Mouse (Mus musculus): ENCODE data around the gene Laptm4a.

Gene Laptm4a

DNA sequence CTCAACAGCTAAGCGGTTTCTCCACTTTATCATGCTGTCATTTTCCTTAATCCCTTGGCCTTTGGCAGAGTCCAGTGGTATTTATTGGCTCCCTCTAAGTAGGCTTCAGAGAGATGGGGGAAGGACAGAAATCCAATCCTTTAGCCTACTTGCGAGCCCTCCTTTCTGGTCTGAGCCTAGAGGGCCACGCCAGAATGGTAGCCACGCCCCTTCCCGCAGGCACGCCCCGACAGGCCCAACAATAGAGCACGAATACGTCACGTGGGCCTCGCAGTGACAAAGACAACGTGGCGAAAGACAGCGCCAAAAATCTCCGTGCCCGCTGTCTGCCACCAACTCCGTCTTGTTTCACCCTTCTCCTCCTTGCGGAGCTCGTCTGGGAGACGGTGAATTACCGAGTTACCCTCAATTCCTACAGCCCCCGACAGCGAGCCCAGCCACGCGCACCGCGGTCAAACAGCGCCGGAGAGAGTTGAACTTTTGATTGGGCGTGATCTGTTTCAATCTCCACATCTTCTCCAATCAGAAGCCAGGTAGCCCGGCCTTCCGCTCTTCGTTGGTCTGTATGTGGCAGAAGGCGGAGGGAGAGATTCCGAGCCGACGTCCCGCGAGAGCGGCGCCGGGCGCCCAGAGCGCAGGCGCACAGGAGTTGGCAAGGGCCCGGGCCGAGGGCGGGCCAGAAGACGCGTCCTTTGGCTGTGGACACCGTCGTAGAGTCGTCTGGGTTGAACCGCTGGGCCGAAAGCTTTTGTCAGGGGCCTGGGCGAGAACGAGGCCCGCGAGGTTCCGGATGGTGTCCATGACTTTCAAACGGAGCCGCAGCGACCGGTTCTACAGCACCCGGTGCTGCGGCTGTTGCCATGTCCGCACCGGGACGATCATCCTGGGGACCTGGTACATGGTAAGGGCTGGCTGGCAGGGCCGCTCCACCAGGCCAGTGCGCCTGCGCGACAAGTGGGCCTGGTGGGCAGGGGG, at the start of gene Laptm4a:
Laptm4a (plus strand) TSS at position 271 of the 975 bp plus-strand sequence.
- ChIA-PET CTCF (no interaction called here), POLR2A (interaction anchor here (0.6 to 5.4 kb wide), 16 partner anchors 9 to 281 kb away, joined by 3 to 27 read pairs (median 4); partner anchors contain the start of gene Wdr35 (in 1 of the 4))

GRCm38 (mm10) chr12:8875583-8875982, 45.9 kb upstream of the Laptm4a start:
- ChIA-PET CTCF (no interaction called here), POLR2A (interaction anchor here in 1 of 4 experiments (1.4 kb wide), 1 partner anchor 135 kb away, joined by 3 read pairs; no protein-coding TSS in a partner anchor)

GRCm38 (mm10) chr12:8876865-8877264, 44.6 kb upstream of the Laptm4a start:
- ChIA-PET CTCF (no interaction called here), POLR2A (interaction anchor here in 1 of 4 experiments (1.4 kb wide), 1 partner anchor 134 kb away, joined by 3 read pairs; no protein-coding TSS in a partner anchor)

DNA sequence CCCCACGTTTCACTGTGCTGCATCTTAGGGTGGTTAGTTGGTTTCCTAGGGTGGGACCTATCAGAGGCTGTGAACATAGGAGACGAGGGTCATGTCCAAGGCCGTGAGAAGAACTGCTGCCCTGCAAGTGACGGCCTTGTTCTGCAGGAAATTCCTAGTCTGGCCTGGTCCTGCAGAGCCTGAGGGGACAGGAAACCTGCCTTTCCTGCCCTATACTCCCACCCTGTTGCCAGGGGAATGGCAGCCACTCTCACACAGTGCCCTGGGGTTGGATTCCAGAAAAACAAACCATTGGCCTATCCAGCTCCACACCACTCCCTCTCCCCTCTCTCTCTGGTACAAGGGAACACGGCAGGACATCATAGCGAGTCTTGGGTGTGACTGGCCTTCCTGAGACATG, 44.1 kb upstream of the Laptm4a start:
- ChIA-PET POLR2A (interaction anchor here in 1 of 4 experiments (1.5 kb wide), 1 partner anchor 8 kb away, joined by 4 read pairs; no protein-coding TSS in a partner anchor), CTCF (interaction anchor here in 1 of 4 experiments (0.5 kb wide), 1 partner anchor 39 kb away, joined by 3 read pairs; no protein-coding TSS in a partner anchor)

- ChIA-PET CTCF (no interaction called here), POLR2A (interaction anchor here in 2 of 4 experiments (0.6 to 1.7 kb wide), 3 partner anchors 10 to 362 kb away, joined by 3 to 6 read pairs (median 4); no protein-coding TSS in a partner anchor)
Measured at GRCm38 (mm10) chr12:8878752-8879151, 42.7 kb upstream of the Laptm4a start.

DNA sequence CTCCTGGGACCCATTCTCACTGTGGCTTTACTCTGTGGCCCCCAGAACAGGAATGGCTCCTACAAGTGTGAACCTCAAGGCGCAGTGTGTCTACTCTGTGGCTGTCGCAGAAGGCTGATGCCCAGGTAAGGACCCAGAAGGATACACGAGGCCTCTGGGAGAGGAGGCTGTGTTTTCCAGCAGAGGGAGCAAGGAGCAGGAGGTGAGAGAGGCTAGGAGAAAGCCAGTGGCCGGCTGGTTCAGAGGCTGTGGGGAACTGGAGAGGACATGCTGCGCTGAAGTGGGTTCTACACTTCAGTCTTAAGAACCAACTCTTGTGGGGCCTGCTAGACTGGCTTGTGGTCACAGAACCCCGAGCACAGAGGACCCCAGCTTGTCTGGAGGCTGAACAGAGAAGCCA, 42.1 kb upstream of the Laptm4a start:
- CTCF ChIA-PET = no interaction called here
- POLR2A ChIA-PET = interaction anchor here in 1 of 4 experiments (1.7 kb wide), 1 partner anchor 10 kb away, joined by 6 read pairs; no protein-coding TSS in a partner anchor

- CTCF ChIA-PET = interaction anchor here in 3 of 4 experiments (0.5 to 0.6 kb wide), 4 partner anchors 70 to 154 kb away, joined by 3 to 5 read pairs (median 4); no protein-coding TSS in a partner anchor
- POLR2A ChIA-PET = interaction anchor here (0.6 to 1.4 kb wide), 6 partner anchors 9 to 109 kb away, joined by 3 to 5 read pairs (median 3); no protein-coding TSS in a partner anchor
Measured at GRCm38 (mm10) chr12:8881736-8882135, 39.7 kb upstream of the Laptm4a start.

GRCm38 (mm10) chr12:8882376-8882775, 39.1 kb upstream of the Laptm4a start:
- ChIA-PET CTCF (interaction anchor here in 1 of 4 experiments (0.6 kb wide), 1 partner anchor 69 kb away, joined by 3 read pairs; no protein-coding TSS in a partner anchor), POLR2A (no interaction called here)

GRCm38 (mm10) chr12:8884426-8885145, 36.9 kb upstream of the Laptm4a start:
- ChIA-PET CTCF (interaction anchor here in 2 of 4 experiments (0.6 to 1.3 kb wide), 3 partner anchors 15 to 82 kb away, joined by 3 to 6 read pairs (median 3); no protein-coding TSS in a partner anchor), POLR2A (interaction anchor here in 3 of 4 experiments (0.6 to 2.2 kb wide), 8 partner anchors 15 to 1887 kb away, joined by 3 to 8 read pairs (median 4); partner anchors contain the start of genes Rhob (in 1 of the 3) and Wdr35 (in 1 of the 3))

GRCm38 (mm10) chr12:8885146-8885543, 36.3 kb upstream of the Laptm4a start:
- POLR2A ChIA-PET = interaction anchor here in 3 of 4 experiments (0.6 to 2.2 kb wide), 10 partner anchors 15 to 1887 kb away, joined by 3 to 8 read pairs (median 4); partner anchors contain the start of genes Rhob (in 2 of the 3) and Wdr35 (in 1 of the 3)
- CTCF ChIA-PET = interaction anchor here in 2 of 4 experiments (0.6 to 1.3 kb wide), 2 partner anchors 14 to 82 kb away, joined by 3 to 6 read pairs; no protein-coding TSS in a partner anchor

GRCm38 (mm10) chr12:8885950-8886349, 35.5 kb upstream of the Laptm4a start:
- CTCF ChIA-PET = interaction anchor here in 1 of 4 experiments (0.6 kb wide), 1 partner anchor 117 kb away, joined by 3 read pairs; no protein-coding TSS in a partner anchor
- POLR2A ChIA-PET = interaction anchor here in 2 of 4 experiments (0.5 to 1.2 kb wide), 4 partner anchors 11 to 84 kb away, joined by 3 to 4 read pairs (median 3); no protein-coding TSS in a partner anchor

DNA sequence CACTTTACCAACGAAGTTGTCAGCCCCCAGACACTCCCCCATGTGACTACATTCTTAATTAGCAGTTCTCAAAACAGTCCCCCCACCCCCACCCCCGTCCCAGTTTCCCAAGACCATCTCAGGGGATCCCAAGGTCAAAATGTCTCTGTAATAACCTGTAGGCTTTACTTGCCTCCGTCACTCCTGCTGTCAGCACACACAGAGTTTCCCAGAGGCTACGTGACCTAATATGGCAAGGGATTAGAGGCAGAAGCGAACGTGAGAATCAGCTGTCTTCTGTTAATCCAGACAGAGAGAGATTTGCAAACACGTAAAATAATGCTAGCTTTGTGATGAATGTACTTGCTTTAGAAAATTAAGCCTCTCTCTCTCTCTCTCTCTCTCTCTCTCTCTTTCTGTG, 33.0 kb upstream of the Laptm4a start:
- ChIA-PET POLR2A (interaction anchor here in 3 of 4 experiments (0.6 to 2.1 kb wide), 14 partner anchors 9 to 537 kb away, joined by 3 to 8 read pairs (median 4); partner anchors contain the start of genes Sdc1 (in 1 of the 3), Ttc32 (in 1 of the 3) and Wdr35 (in 1 of the 3)), CTCF (interaction anchor here (0.6 to 1.4 kb wide), 13 partner anchors 9 to 105 kb away, joined by 3 to 11 read pairs (median 5); no protein-coding TSS in a partner anchor)

DNA sequence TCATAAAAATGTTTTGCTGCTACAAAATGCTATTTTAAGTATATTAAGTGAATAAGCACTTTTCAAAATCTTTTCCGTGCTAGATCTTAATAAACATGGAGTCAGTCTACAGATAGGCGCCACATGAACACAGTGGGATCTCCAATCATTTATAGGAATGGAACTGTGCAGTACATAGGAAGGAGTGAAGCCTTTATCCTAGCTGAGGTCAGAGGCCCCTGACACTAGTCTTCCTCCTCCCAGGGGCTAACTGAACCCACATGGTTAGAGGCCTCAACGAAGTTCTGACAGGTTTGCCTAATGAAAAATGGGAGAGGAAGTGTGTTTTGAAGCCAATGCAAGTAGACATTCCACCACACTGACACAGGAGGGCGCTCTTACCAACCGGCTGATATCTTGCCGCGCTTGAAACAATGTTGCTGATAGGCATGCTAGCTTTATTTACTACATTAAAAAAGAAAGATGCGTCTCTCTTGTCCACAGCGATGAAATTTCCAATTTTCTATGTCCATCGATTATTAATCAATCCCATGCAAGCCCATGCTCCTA, 32.3 kb upstream of the Laptm4a start:
- CTCF ChIA-PET = interaction anchor here in 3 of 4 experiments (0.7 to 2.0 kb wide), 11 partner anchors 8 to 141 kb away, joined by 3 to 7 read pairs (median 3); partner anchors contain the start of gene Ttc32 (in 1 of the 3)
- POLR2A ChIA-PET = interaction anchor here in 3 of 4 experiments (0.8 to 2.1 kb wide), 14 partner anchors 8 to 538 kb away, joined by 3 to 8 read pairs (median 4); partner anchors contain the start of genes Sdc1 (in 1 of the 3) and Wdr35 (in 1 of the 3)

GRCm38 (mm10) chr12:8892876-8893532, 28.5 kb upstream of the Laptm4a start:
- CTCF ChIA-PET = interaction anchor here in 2 of 4 experiments (1.1 to 1.7 kb wide), 3 partner anchors 11 to 109 kb away, joined by 3 to 6 read pairs (median 3); no protein-coding TSS in a partner anchor
- POLR2A ChIA-PET = interaction anchor here in 3 of 4 experiments (0.6 to 1.8 kb wide), 10 partner anchors 14 to 122 kb away, joined by 3 to 11 read pairs (median 4); partner anchors contain the start of gene Sdc1 (in 1 of the 3)

GRCm38 (mm10) chr12:8897140-8897539, 24.3 kb upstream of the Laptm4a start:
- POLR2A ChIA-PET = interaction anchor here in 2 of 4 experiments (0.6 to 8.5 kb wide), 9 partner anchors 9 to 75 kb away, joined by 3 to 49 read pairs (median 7); partner anchors contain the start of gene Laptm4a (in 1 of the 2)

More at GRCm38 (mm10) chr12:8897140-8897539, 24.3 kb upstream of the Laptm4a start:
- CTCF ChIA-PET = interaction anchor here in 1 of 4 experiments (1.2 kb wide), 1 partner anchor 8 kb away, joined by 3 read pairs; no protein-coding TSS in a partner anchor

Measured in embryonic stem cell, embryonic (primary cell).